Mouse (Mus musculus) hindbrain, postnatal 0 days (tissue): ENCODE data around the gene Zfp942. TPM values are rescaled to one million over a fixed set of nuclear protein-coding genes. Genes with fewer than 3 reads are reported as not detected.
"Not testable (repeated sequence)": the region's sequence is repeated elsewhere in the genome, so short reads cannot be mapped to it uniquely, and the experiment has no call there.

ENCODE experiments used
- ATAC-seq: fragments of 200-750 bp; cut with Nextera tagmentation; 2 replicates; pipeline ENCODE4 v1.8.0; 2017; ENCODE audit warnings: mild to moderate bottlenecking, moderate TSS enrichment, moderate library complexity
- DNase-seq: peaks from one replicate; pipeline ENCODE4 v3.0.0-alpha.2; 2015; ENCODE audit warnings: low spot score
- H3K27ac ChIP-seq: fragments of 300-500 bp; sonication (generic); 2 replicates; pipeline ENCODE4 v1.5.1; 2014; ENCODE audit warnings: mild to moderate bottlenecking
- H3K27me3 ChIP-seq: fragments of 300-500 bp; sonication (generic); 2 replicates; pipeline ENCODE4 v1.6.1; 2014; ENCODE audit warnings: low read length, mixed read lengths; ENCODE audit not compliant: insufficient read depth
- H3K36me3 ChIP-seq: fragments of 300-500 bp; sonication (generic); 2 replicates; pipeline ENCODE4 v1.6.1; 2014; ENCODE audit warnings: low read length, mixed read lengths; ENCODE audit not compliant: insufficient read depth
- H3K4me1 ChIP-seq: fragments of 300-500 bp; sonication (generic); 2 replicates; pipeline ENCODE4 v1.6.1; 2014; ENCODE audit warnings: antibody characterized with exemption, low read length, mixed read lengths; ENCODE audit not compliant: insufficient read depth
- H3K4me2 ChIP-seq: fragments of 300-500 bp; sonication (generic); 2 replicates; pipeline ENCODE4 v1.6.1; 2014; ENCODE audit warnings: low read depth, mild to moderate bottlenecking, low read length, moderate library complexity, mixed read lengths
- H3K4me3 ChIP-seq: fragments of 300-500 bp; sonication (generic); 2 replicates; pipeline ENCODE4 v1.5.1; 2014; ENCODE audit warnings: low read length
- H3K9ac ChIP-seq: fragments of 300-500 bp; sonication (generic); replicated peaks from 2 replicates; pipeline ENCODE4 v1.6.1; 2014; ENCODE audit warnings: mild to moderate bottlenecking, low read length, moderate library complexity, mixed read lengths
- H3K9me3 ChIP-seq: fragments of 300-500 bp; sonication (generic); 2 replicates; pipeline ENCODE4 v1.6.1; 2016; ENCODE audit warnings: low read length, mixed read lengths
- CTCF ChIP-seq: IDR thresholded peaks from 2 replicates; pipeline ENCODE4 v1.5.1; 2016; ENCODE audit warnings: antibody characterized with exemption, control low read depth, low read depth
- WGBS: fragments of 180-500 bp; shearing (Covaris S2); extraction: QIAGEN DNeasy Blood & Tissue Kit; methylation state at CpG from one replicate; pipeline ENCODE4 v1.1.7; 2014; 5-methylcytosine and 5-hydroxymethylcytosine counted together
- polyA plus RNA-seq: library from polyadenylated mRNA; unstranded; fragments of >200 nt; fragmentation: Nextera tagmentation; extraction: Ambion mirVana; gene quantifications from 2 replicates; pipeline ENCODE4 v1.2.1, GENCODE M21; 2015
- total RNA-seq: library from RNA; depleted of rRNA; stranded (reverse); fragments of >200 nt; gene quantifications from 2 replicates; pipeline ENCODE4 v1.2.3, GENCODE M21; 2014; rRNA removed

Zfp942 gene
- total RNA-seq, result 8.3 and 11.3 TPM in 2 replicates
- 11.8 and 13.2 TPM in 2 replicates for polyA plus RNA-seq

DNA sequence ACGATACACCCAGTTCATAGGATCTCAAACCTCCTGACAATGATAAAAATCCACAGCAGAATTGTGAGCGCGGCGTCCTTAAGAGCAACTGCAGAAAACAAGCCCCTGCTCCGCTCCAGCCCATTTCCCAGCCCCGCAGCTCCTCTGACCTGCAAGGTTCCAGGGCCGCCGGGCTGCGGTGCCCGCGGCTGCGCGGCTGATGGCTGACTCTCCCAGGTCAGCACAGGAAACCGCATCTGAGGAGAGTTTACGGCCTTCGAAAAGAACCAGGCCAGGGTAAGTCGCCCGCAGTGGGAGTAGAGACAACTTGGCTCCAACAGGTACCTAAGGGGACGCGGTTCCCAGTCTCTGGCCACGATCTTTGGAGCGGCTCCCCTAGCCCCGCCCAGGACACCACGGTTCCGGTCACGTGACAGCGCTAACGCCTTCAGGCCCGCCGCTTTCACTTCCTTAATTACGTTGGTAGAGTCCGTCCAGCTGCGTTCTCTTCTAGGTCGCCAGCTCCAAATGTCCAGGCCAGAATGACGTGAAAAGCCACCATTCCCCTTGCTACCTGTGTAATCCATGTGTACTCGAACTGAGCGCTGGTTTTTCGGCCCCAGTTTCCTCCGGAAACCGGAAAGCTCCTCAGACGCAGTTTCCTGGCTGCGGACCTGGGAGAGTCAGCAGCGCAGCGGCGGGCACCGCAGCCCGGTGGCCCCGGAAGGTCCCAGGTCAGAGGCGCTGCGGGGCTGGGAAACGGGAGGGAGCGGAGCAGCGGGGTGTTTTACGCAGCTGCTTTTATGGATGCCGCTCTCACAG, at the start of gene Zfp942, which contains the start of gene Zfp943:
Gene Zfp942 (minus strand): TSS at position 358 of the 801 bp plus-strand sequence.
Gene Zfp943 (plus strand): TSS at position 446 of the 801 bp plus-strand sequence.
- Histone ChIP-seq H3K9ac (peak within 1 kb of the TSS; percentile 61), H3K4me2 (peak within 1 kb of the TSS; percentile 59), H3K4me3 (peak within 1 kb of the TSS; percentile 71), H3K27ac (peak within 1 kb of the TSS; percentile 82)
- H3K36me3 ChIP-seq, H3K4me1 ChIP-seq, H3K27me3 ChIP-seq, H3K9me3 ChIP-seq: not testable (repeated sequence)
- ATAC-seq (peak; percentile 99), DNase-seq (peak; percentile 73)
- WGBS, result under 1% methylated on average over 39 of the region's 55 CpGs

DNA sequence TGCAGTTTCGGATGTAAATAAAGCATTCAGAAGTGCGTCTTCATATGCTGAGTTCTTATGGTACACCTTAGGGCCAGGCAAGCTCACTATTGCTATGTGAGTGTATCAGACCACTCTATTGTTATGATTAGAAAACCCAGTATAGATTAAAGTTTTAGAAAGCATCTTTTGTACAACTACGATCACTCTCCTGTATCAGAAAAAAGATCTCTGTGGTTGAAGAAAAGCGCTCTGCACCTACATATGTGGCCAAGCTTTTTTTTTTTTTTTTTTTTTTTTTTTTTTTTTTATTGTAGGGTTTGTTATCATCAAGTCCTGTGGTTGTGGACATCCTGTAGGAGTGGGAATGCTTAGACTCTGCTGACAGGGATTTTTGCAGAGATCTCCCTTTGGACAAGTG, 1.0 kb upstream of the Zfp942 start:
- Histone ChIP-seq H3K4me2 (peak overlapping the region; percentile 47), H3K27ac (no peak overlapping the region), H3K9ac (no peak overlapping the region; the same call in 1 of the 2 replicates), H3K36me3 (no peaks in the 10 kb centered on the region; the same call in 1 of the 2 replicates), H3K4me1 (0 out of 2 replicates have a peak, but pooled peaks cover 3% of the 10 kb centered on the region), H3K4me3 (peak overlapping the region; percentile 71), H3K9me3 (no peaks in the 10 kb centered on the region), H3K27me3 (no peaks in the 10 kb centered on the region)
- TF ChIP-seq CTCF, result no peak
- 49% methylated on average over 4 of the region's 4 CpGs for WGBS
- no peak for ATAC-seq
- DNase-seq, result no peak

DNA sequence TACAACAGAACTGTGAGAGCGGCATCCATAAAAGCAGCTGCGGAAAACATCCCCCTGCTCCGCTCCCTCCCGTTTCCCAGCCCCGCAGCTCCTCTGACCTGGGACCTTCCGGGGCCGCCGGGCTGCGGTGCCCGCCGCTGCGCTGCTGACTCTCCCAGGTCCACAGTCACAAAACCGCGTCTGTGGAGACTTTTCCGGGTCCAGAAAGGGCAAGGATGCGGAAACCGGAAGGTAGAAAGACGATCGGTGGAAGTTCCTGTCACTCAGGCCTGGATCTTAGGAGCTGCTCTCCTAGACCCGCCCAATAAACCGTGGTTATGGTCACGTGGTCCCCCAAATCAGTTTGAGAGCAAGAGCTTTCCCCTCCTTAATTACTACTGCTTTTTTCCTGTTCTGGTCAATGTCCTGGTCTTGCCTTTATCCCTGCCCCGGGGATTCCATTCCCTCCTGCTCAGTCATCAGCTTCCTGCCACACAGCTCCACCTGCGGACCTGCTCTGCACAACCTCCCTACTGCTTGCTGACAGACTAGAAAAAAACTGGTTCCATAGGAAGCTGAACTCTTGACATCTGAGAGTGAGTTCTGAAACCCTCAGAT, 52.7 kb downstream of the Zfp942 start, which contains the start of gene Zfp995:
Gene Zfp995 (minus strand): TSS at position 471 of the 597 bp plus-strand sequence.
- H3K9me3 ChIP-seq, H3K36me3 ChIP-seq, H3K27me3 ChIP-seq, H3K4me1 ChIP-seq: not testable (repeated sequence)
- under 1% methylated on average over 24 of the region's 24 CpGs for WGBS
- Histone ChIP-seq H3K27ac (peak within 1 kb of the TSS; percentile 49), H3K9ac (peak within 1 kb of the TSS; percentile 66), H3K4me3 (peak within 1 kb of the TSS; percentile 72), H3K4me2 (peak within 1 kb of the TSS; percentile 70)
- DNase-seq, result peak; percentile 82
- ATAC-seq, result peak; percentile 99
- TF ChIP-seq CTCF, result peak; percentile 32; the same call in 1 of the 2 replicates

DNA sequence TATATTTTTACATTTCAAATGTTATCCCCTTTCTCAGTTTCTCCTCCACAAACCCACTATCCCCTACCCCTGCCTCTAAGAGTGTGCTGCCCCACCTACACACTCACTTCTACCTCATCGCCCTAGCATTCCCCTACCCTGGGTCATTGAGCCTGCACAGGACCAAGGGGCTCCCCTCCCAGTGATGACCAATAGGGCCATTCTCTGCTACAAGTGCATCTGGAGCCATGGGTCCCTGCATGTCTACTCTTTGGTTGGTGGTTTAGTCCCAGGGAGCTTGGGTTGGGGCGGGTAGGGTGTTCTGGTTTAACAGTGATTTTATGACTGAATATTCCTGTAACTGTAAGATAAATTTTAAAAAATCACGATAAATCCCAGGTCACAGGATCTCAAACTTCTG, 53.2 kb downstream of the Zfp942 start:
- peak; percentile 1 for DNase-seq
- Histone ChIP-seq H3K36me3 (no peaks in the 10 kb centered on the region), H3K9ac (peak overlapping the region; percentile 66), H3K4me2 (peak overlapping the region; percentile 70), H3K9me3 (no peaks in the 10 kb centered on the region), H3K4me3 (peak overlapping the region; percentile 72), H3K4me1 (no peaks in the 10 kb centered on the region), H3K27ac (peak overlapping the region; percentile 49; the same call in 1 of the 2 replicates), H3K27me3 (no peaks in the 10 kb centered on the region)
- ATAC-seq, result peak; percentile 73
- no peak for TF ChIP-seq CTCF
- 3% methylated on average over 3 of the region's 3 CpGs for WGBS

Other genes with a start within 250 kb of the Zfp942 start
- gene Zfp229, start 231.7 kb downstream of the Zfp942 start, total RNA-seq, result 6.5 and 9.0 TPM in 2 replicates
- gene Zfp229, start 231.7 kb downstream of the Zfp942 start, polyA plus RNA-seq, result 6.8 and 12.6 TPM in 2 replicates
- gene Zfp820, start 116.7 kb downstream of the Zfp942 start, total RNA-seq, result 0.63 and 1.2 TPM in 2 replicates
- 2.0 and 2.2 TPM in 2 replicates for gene Zfp820, start 116.7 kb downstream of the Zfp942 start, polyA plus RNA-seq
- 1.0 and 2.6 TPM in 2 replicates for gene Zfp995, start 52.5 kb downstream of the Zfp942 start, total RNA-seq
- gene Zfp995, start 52.5 kb downstream of the Zfp942 start, polyA plus RNA-seq, result 6.9 and 7.8 TPM in 2 replicates
- gene Zfp943, start 88 bp upstream of the Zfp942 start, total RNA-seq, result 7.7 and 12.3 TPM in 2 replicates
- gene Zfp943, start 88 bp upstream of the Zfp942 start, polyA plus RNA-seq, result 12.2 and 13.8 TPM in 2 replicates
- 0.32 and 0.73 TPM in 2 replicates for gene Zfp947, start 203.7 kb upstream of the Zfp942 start, total RNA-seq
- gene Zfp947, start 203.7 kb upstream of the Zfp942 start, polyA plus RNA-seq, result 1.3 TPM in 2 replicates